Mouse (Mus musculus) retina, embryonic 14.5 days (tissue): Measurements from ENCODE around the gene Il17ra.

Source experiments
- DNase-seq: peaks from one replicate; pipeline ENCODE4 v3.0.0-alpha.2; 2015; ENCODE audit warnings: low spot score

Gene Il17ra

GRCm38 (mm10) chr6:120509975-120510374 is 46.9 kb downstream of the Il17ra start:
- DNase-seq: no peak

GRCm38 (mm10) chr6:120510425-120510824 is 47.4 kb downstream of the Il17ra start:
- no peak for DNase-seq

- no peak for DNase-seq
Observed at GRCm38 (mm10) chr6:120511212-120511611, 48.2 kb downstream of the Il17ra start.

GRCm38 (mm10) chr6:120516422-120516821 is 53.4 kb downstream of the Il17ra start:
- no peak for DNase-seq

- DNase-seq: no peak
Observed at GRCm38 (mm10) chr6:120516879-120517278, 53.8 kb downstream of the Il17ra start.

- no peak for DNase-seq
Observed at GRCm38 (mm10) chr6:120517311-120517710, 54.3 kb downstream of the Il17ra start.

- DNase-seq: no peak
Observed at GRCm38 (mm10) chr6:120519647-120520046, 56.6 kb downstream of the Il17ra start.

GRCm38 (mm10) chr6:120524796-120525195 is 61.7 kb downstream of the Il17ra start:
- no peak for DNase-seq

- no peak for DNase-seq
Observed at GRCm38 (mm10) chr6:120529123-120529522, 66.1 kb downstream of the Il17ra start.

- peak; percentile 97 for DNase-seq
Observed at GRCm38 (mm10) chr6:120531020-120531965, 68.2 kb downstream of the Il17ra start, which contains the start of gene Hdhd5. TSS of gene Hdhd5 (minus strand) at chr6:120531319.

GRCm38 (mm10) chr6:120532594-120532993 is 69.5 kb downstream of the Il17ra start:
- DNase-seq: no peak

- DNase-seq: no peak
Observed at GRCm38 (mm10) chr6:120536337-120536736, 73.3 kb downstream of the Il17ra start.
